Mouse (Mus musculus) kidney, embryonic 16.5 days (tissue): ENCODE measurements around the gene Ccr8. TPM values are rescaled to one million over a fixed set of nuclear protein-coding genes. Genes with fewer than 3 reads are reported as not detected.

Source experiments
- ATAC-seq: fragments of 200-750 bp; cut with Nextera tagmentation; 2 replicates; pipeline ENCODE4 v1.8.0; 2017; ENCODE audit warnings: moderate TSS enrichment; ENCODE audit not compliant: low FRiP score, low TSS enrichment
- H3K27ac ChIP-seq: fragments of 300-500 bp; sonication (generic); 2 replicates; pipeline ENCODE4 v1.5.1; 2014; ENCODE audit warnings: low read length
- H3K27me3 ChIP-seq: fragments of 300-500 bp; sonication (generic); 2 replicates; pipeline ENCODE4 v1.6.1; 2014; ENCODE audit warnings: low read length, control low read depth, mixed read lengths; ENCODE audit not compliant: insufficient read depth
- H3K36me3 ChIP-seq: fragments of 300-500 bp; sonication (generic); 2 replicates; pipeline ENCODE4 v1.6.1; 2014; ENCODE audit warnings: low read length, control low read depth, mixed read lengths; ENCODE audit not compliant: insufficient read depth
- H3K4me1 ChIP-seq: fragments of 300-500 bp; sonication (generic); 2 replicates; pipeline ENCODE4 v1.6.1; 2014; ENCODE audit warnings: low read length, control low read depth, mixed read lengths; ENCODE audit not compliant: insufficient read depth
- H3K4me2 ChIP-seq: fragments of 300-500 bp; sonication (generic); replicated peaks from 2 replicates; pipeline ENCODE4 v1.6.1; 2014; ENCODE audit warnings: low read depth, low read length
- H3K4me3 ChIP-seq: fragments of 300-500 bp; sonication (generic); 2 replicates; pipeline ENCODE4 v1.5.1; 2014; ENCODE audit warnings: mild to moderate bottlenecking, low read length
- H3K9ac ChIP-seq: fragments of 300-500 bp; sonication (generic); replicated peaks from 2 replicates; pipeline ENCODE4 v1.6.1; 2014; ENCODE audit warnings: low read length
- H3K9me3 ChIP-seq: fragments of 300-500 bp; sonication (generic); 2 replicates; pipeline ENCODE4 v1.6.1; 2016; ENCODE audit warnings: low read length, control low read depth
- WGBS: fragments of 180-500 bp; shearing (Covaris S2); extraction: QIAGEN DNeasy Blood & Tissue Kit; methylation state at CpG from one replicate; pipeline ENCODE4 v1.1.7; 2014; 5-methylcytosine and 5-hydroxymethylcytosine counted together
- polyA plus RNA-seq: library from polyadenylated mRNA; unstranded; fragments of >200 nt; fragmentation: Nextera tagmentation; extraction: Ambion mirVana; gene quantifications from 2 replicates; pipeline ENCODE4 v1.2.1, GENCODE M21; 2015

The Ccr8 gene
- polyA plus RNA-seq: not detected in 2 replicates

DNA sequence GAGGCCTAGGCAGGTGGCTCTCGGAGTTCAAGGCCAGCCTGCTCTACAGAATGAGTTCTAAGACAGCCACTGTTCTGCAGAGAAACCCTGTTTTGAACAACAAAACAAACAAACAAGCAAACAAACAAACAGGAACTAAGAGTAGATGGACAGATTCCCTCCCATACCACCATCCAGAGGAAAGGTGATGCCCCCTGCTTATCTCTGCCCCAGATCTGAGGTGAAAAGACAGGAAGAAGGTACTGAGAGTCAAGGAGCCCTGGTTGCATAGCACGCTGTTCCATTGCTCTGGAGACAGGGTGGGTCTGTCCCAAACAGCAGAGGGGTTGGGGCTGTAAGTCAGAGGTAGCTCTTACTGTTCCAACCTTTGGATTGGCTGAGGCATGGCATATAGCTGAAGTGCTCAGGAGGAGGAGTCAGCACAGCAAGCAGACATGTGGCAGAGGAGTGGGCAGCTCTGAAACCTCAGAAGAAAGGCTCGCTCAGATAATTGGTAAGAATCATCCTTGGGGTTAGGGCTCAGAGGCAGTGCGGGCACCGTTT lies at the start of gene Ccr8:
Ccr8 (plus strand) TSS at position 419 of the 543 bp plus-strand sequence.
- Histone ChIP-seq H3K9ac (no peak within 1 kb of the TSS), H3K36me3 (no peaks in the 10 kb centered on the region), H3K4me3 (no peak within 1 kb of the TSS), H3K27ac (no peak within 1 kb of the TSS), H3K4me1 (no peaks in the 10 kb centered on the region), H3K9me3 (0 out of 2 replicates have a peak, but pooled peaks cover 6% of the 10 kb centered on the region), H3K4me2 (no peak within 1 kb of the TSS), H3K27me3 (no peaks in the 10 kb centered on the region)
- no peak for ATAC-seq
- WGBS: 76% methylated on average over 5 of the region's 5 CpGs

DNA sequence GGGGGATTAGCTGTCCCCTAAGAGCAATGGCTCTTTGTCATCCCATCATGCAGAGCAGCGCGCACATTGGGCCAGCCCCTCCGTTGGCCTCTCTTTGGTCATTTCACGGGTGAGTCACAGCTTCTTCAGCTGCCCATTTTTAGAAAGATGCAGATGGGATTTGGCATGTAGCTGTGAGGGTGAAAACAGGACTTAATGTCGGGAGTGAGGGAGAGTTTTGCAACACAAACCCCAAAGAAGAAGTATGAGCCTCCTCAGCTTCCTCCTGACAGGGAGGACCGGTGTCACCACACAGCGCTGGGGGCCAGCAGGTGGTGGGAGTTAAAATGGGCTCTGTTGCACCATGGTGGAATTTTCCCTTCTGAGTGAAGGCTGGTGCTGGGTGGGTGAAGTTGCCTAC lies 48.8 kb upstream of the Ccr8 start:
- Histone ChIP-seq H3K4me2 (no peak overlapping the region), H3K4me3 (no peak overlapping the region), H3K27me3 (no peaks in the 10 kb centered on the region), H3K9ac (no peak overlapping the region), H3K36me3 (no peaks in the 10 kb centered on the region), H3K27ac (no peak overlapping the region), H3K9me3 (no peaks in the 10 kb centered on the region), H3K4me1 (no peaks in the 10 kb centered on the region)
- ATAC-seq: no peak
- 78% methylated on average over 7 of the region's 7 CpGs for WGBS

DNA sequence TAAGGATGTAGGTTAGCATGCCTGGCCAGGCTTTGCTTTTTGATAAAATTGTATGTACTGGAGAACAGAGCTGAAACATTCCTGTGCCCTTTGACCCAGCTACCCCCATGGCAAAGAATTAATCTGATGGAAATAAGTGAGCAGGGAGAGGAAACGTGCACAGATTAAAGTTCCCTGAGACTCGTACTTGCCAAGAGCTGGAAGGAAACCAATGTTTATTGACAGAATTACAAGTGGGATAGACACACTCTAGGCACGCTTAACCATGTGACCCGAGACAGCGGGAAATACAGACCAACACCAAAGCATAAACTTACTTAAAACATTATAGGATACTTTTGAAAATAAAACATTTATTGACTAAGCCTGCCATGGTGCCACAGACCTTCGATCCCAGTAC lies 43.4 kb upstream of the Ccr8 start:
- H3K27me3 ChIP-seq: no peaks in the 10 kb centered on the region
- no peak overlapping the region for H3K4me2 ChIP-seq
- WGBS: 74% methylated on average over 6 of the region's 6 CpGs
- H3K27ac ChIP-seq: no peak overlapping the region
- no peaks in the 10 kb centered on the region for H3K36me3 ChIP-seq
- H3K9me3 ChIP-seq: no peaks in the 10 kb centered on the region
- no peak overlapping the region for H3K9ac ChIP-seq
- no peak overlapping the region for H3K4me3 ChIP-seq
- ATAC-seq: no peak
- H3K4me1 ChIP-seq: no peaks in the 10 kb centered on the region

DNA sequence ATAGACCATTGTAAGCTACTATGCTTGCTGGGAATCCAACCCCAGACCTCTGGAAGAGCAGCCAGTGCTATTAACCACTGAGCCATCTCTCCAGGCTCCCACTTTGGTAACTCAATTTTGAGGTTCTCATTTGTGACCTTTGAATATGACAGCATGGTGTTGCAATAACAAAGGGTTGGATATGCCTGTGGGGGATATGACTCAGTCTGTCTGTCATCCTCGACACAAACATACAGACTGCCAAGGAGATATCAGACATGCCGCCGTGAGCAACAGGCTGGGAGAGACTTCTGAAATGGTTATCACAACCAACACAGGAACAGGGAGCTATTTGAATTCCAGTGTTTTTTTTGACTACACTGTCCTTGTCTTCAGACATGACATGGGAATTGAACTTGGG lies 42.5 kb upstream of the Ccr8 start:
- Histone ChIP-seq H3K27me3 (no peaks in the 10 kb centered on the region), H3K27ac (no peak overlapping the region), H3K4me2 (no peak overlapping the region), H3K4me1 (no peaks in the 10 kb centered on the region), H3K9me3 (no peaks in the 10 kb centered on the region), H3K4me3 (no peak overlapping the region), H3K36me3 (no peaks in the 10 kb centered on the region), H3K9ac (no peak overlapping the region)
- 84% methylated on average over 3 of the region's 3 CpGs for WGBS
- ATAC-seq: no peak

DNA sequence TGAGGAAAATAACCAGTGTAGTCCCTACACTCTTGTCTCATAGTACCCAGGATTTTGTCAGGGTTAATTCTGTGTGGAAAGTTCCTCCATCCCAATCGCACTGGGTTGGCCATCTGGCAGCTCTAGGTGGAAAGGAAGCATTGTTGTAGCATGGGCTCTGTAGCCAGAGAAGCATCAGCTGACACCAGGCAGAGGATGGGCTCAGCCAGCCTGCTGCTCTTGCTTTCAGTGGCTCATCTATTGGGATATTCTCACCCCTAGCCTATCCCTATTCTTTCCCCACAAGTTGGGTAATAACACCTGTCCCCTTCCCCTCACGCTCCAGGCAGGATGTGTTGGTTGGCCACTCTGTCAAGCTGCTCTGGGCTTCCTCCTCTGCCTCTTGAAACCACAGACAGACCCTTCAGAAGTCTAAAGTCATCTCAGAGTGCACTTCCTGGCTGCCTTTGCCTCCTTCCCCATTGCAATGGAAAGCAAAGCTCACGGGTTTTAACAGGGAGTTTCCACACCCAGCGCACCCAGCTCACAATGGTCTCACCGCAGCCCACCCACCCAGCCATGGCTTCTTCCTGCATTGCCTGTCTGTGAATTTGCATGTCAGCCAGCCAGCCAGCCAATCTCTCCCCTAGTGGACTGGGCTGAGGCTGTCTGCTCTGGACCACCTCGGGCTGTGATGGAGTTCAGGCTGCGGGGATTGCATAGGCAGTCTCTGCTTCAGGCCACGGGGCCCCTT lies 37.2 kb upstream of the Ccr8 start:
- H3K36me3 ChIP-seq: no peaks in the 10 kb centered on the region
- no peaks in the 10 kb centered on the region for H3K9me3 ChIP-seq
- H3K4me3 ChIP-seq: no peak overlapping the region
- H3K9ac ChIP-seq: no peak overlapping the region
- no peak overlapping the region for H3K4me2 ChIP-seq
- no peak for ATAC-seq
- no peaks in the 10 kb centered on the region for H3K4me1 ChIP-seq
- 44% methylated on average over 8 of the region's 8 CpGs for WGBS
- no peaks in the 10 kb centered on the region for H3K27me3 ChIP-seq
- H3K27ac ChIP-seq: no peak overlapping the region

DNA sequence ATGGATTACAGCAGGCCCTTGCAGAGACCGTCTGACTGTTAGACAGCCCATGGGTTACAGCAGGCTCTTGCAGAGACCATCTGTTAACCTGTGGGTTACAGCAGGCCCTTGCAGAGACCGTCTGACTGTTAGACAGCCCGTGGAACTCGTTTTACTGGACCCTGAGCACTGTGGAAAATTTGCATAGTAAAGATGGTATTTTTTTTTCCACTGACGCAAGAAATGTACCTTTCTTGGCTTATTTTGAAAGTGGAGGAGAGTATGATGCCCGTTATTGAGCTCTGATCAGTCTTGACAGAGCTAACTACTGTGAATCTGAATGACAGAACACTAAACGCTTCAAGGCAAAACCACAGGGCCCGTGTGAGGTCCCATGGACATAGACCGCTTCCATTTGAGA lies 35.7 kb upstream of the Ccr8 start:
- no peak overlapping the region for H3K4me3 ChIP-seq
- no peak overlapping the region for H3K9ac ChIP-seq
- 74% methylated on average over 9 of the region's 9 CpGs for WGBS
- H3K36me3 ChIP-seq: no peaks in the 10 kb centered on the region
- H3K4me1 ChIP-seq: no peaks in the 10 kb centered on the region
- H3K27me3 ChIP-seq: no peaks in the 10 kb centered on the region
- H3K27ac ChIP-seq: no peak overlapping the region
- ATAC-seq: no peak
- no peak overlapping the region for H3K4me2 ChIP-seq
- H3K9me3 ChIP-seq: no peaks in the 10 kb centered on the region

DNA sequence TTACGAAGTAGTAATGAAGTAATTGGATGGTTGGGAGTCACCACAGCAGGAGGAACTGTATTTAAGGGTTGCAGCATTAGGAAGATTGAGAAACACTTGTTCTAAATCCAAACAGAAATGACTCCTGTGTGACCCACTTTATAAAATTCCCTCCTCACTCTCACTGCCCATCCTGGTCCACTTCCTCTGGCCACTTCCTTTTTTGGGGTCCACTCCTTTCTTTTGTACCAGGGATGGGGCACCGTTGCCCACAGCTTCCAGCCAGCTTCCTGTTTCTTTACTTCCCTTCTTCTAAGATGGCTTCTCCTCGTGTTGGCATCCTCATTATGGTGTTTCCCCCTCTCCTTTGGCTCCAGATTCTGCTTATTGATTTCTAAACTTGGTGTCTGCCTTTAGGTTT lies 33.2 kb upstream of the Ccr8 start:
- H3K9me3 ChIP-seq: no peaks in the 10 kb centered on the region
- no peaks in the 10 kb centered on the region for H3K4me1 ChIP-seq
- no peak overlapping the region for H3K27ac ChIP-seq
- H3K9ac ChIP-seq: no peak overlapping the region
- ATAC-seq: no peak
- no peaks in the 10 kb centered on the region for H3K36me3 ChIP-seq
- no peak overlapping the region for H3K4me3 ChIP-seq
- no peaks in the 10 kb centered on the region for H3K27me3 ChIP-seq
- no peak overlapping the region for H3K4me2 ChIP-seq
- WGBS: 72% methylated on average over 3 of the region's 3 CpGs

DNA sequence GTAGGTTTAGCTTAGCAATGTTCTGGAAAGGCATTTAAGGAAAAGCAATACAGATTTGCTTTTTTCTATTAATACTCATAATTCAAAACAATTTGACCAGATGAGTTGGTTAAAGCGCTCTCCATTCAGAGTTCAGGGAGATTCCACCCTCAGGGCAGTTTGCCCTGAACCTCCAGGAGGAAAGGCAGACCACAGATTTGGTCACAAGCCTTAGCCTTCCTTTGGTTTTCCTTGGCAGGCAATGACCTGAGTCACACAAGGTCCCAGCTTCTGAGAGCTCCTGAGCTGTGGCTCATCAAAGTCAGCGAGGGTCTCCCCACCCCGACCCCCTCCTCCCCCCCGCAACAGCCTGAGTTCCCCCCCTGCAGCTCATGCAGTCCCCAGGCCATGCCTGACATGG lies 27.6 kb upstream of the Ccr8 start:
- H3K36me3 ChIP-seq: no peaks in the 10 kb centered on the region
- H3K4me2 ChIP-seq: no peak overlapping the region
- ATAC-seq: no peak
- no peak overlapping the region for H3K4me3 ChIP-seq
- no peaks in the 10 kb centered on the region for H3K9me3 ChIP-seq
- no peaks in the 10 kb centered on the region for H3K27me3 ChIP-seq
- no peak overlapping the region for H3K27ac ChIP-seq
- H3K4me1 ChIP-seq: no peaks in the 10 kb centered on the region
- WGBS: 65% methylated on average over 4 of the region's 4 CpGs
- no peak overlapping the region for H3K9ac ChIP-seq

DNA sequence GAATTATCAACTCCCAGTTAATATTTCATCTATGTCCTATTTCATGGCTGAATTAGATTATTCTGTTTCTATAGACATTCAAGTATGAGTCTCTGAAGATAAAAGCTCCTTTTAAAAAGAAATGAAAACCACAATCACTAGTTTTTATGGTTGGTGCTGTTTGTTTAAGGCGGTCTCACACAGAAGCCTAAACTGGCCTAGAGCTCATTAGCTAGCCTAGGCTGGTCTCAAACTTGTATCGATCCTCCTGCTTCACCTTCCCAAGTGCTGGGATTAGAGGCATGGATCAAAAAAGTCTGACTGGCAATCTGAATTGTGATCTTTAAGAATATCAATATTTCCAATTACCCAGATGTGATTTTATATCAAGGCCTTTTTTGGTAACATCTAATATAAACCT lies 24.3 kb upstream of the Ccr8 start:
- H3K27me3 ChIP-seq: no peaks in the 10 kb centered on the region
- no peaks in the 10 kb centered on the region for H3K4me1 ChIP-seq
- H3K4me2 ChIP-seq: no peak overlapping the region
- no peak overlapping the region for H3K9ac ChIP-seq
- no peak overlapping the region for H3K27ac ChIP-seq
- H3K36me3 ChIP-seq: no peaks in the 10 kb centered on the region
- no peak overlapping the region for H3K4me3 ChIP-seq
- no peak for ATAC-seq
- no peaks in the 10 kb centered on the region for H3K9me3 ChIP-seq
- 78% methylated on average over 2 of the region's 2 CpGs for WGBS

DNA sequence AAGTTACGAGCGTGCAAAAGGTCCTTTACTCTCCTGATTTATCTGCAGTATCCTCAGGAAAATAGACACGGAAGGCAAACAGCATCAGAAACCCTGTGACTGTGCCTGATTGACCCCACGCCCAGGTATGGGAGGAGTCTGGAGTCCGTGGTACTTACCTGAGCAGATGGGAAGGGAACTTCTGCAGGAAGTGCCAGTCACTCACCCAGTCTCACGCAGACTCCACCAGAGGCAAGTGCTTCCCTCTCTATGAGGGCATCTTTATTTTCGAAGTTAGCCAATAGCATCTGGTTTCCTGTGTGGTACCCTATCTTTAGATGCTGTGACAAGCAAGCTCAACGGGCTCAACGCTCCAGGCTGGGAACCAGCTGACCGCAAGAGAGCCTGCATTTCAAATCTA lies 23.9 kb upstream of the Ccr8 start:
- H3K4me2 ChIP-seq: no peak overlapping the region
- H3K36me3 ChIP-seq: no peaks in the 10 kb centered on the region

More for the DNA sequence above, 23.9 kb upstream of the Ccr8 start:
- ATAC-seq: no peak
- WGBS: 62% methylated on average over 10 of the region's 10 CpGs
- H3K27me3 ChIP-seq: no peaks in the 10 kb centered on the region
- H3K4me1 ChIP-seq: 0 out of 2 replicates have a peak, but pooled peaks cover 3% of the 10 kb centered on the region
- H3K4me3 ChIP-seq: no peak overlapping the region
- no peak overlapping the region for H3K27ac ChIP-seq
- no peak overlapping the region for H3K9ac ChIP-seq
- H3K9me3 ChIP-seq: no peaks in the 10 kb centered on the region
